Mouse (Mus musculus) ovary, postnatal 14 days (tissue): Measurements from ENCODE around the gene Carhsp1.
A peak's percentile ranks its signal among the peaks of the same experiment; 100 is the strongest.

Experiments used
- DNase-seq: peaks from one replicate; pipeline ENCODE4 v3.0.0; 2022; ENCODE audit warnings: low spot score

Gene Carhsp1

GRCm38 (mm10) chr16:8637217-8638051 is 34.5 kb downstream of the Carhsp1 start, which contains the start of the genes Pmm2 and Tmem186:
TSS of gene Pmm2 (plus strand) at chr16:8637674.
TSS of gene Tmem186 (minus strand) at chr16:8637712.
- peak; percentile 60 for DNase-seq

GRCm38 (mm10) chr16:8636867-8637216 is 35.1 kb downstream of the Carhsp1 start:
- DNase-seq, result no peak

- no peak for DNase-seq
These were observed 40.5 kb downstream of the Carhsp1 start for GRCm38 (mm10) chr16:8631428-8631827.

GRCm38 (mm10) chr16:8630419-8630818 is 41.5 kb downstream of the Carhsp1 start:
- no peak for DNase-seq

- DNase-seq, result no peak
These were observed 51.4 kb downstream of the Carhsp1 start for GRCm38 (mm10) chr16:8620315-8621115.

- no peak for DNase-seq
These were observed 52.2 kb downstream of the Carhsp1 start for GRCm38 (mm10) chr16:8619659-8620314.

- DNase-seq, result no peak
These were observed 58.5 kb downstream of the Carhsp1 start for GRCm38 (mm10) chr16:8613447-8613846.

- DNase-seq, result no peak
These were observed 58.9 kb downstream of the Carhsp1 start for GRCm38 (mm10) chr16:8613039-8613438.

GRCm38 (mm10) chr16:8612214-8613005 is 59.5 kb downstream of the Carhsp1 start:
- no peak for DNase-seq

- no peak for DNase-seq
These were observed 61.6 kb downstream of the Carhsp1 start for GRCm38 (mm10) chr16:8610397-8610796.
